Mouse (Mus musculus) skeletal muscle tissue, postnatal 0 days (tissue): Measurements from ENCODE around the gene Srprb. TPM values are rescaled to one million over a fixed set of nuclear protein-coding genes. Genes with fewer than 3 reads are reported as not detected.

Source experiments
- polyA plus RNA-seq: library from polyadenylated mRNA; unstranded; fragments of >200 nt; fragmentation: Nextera tagmentation; extraction: Ambion mirVana; gene quantifications from 2 replicates; pipeline ENCODE4 v1.2.1, GENCODE M21; 2015

Srprb gene
- polyA plus RNA-seq, result 21.9 and 24.7 TPM in 2 replicates

DNA sequence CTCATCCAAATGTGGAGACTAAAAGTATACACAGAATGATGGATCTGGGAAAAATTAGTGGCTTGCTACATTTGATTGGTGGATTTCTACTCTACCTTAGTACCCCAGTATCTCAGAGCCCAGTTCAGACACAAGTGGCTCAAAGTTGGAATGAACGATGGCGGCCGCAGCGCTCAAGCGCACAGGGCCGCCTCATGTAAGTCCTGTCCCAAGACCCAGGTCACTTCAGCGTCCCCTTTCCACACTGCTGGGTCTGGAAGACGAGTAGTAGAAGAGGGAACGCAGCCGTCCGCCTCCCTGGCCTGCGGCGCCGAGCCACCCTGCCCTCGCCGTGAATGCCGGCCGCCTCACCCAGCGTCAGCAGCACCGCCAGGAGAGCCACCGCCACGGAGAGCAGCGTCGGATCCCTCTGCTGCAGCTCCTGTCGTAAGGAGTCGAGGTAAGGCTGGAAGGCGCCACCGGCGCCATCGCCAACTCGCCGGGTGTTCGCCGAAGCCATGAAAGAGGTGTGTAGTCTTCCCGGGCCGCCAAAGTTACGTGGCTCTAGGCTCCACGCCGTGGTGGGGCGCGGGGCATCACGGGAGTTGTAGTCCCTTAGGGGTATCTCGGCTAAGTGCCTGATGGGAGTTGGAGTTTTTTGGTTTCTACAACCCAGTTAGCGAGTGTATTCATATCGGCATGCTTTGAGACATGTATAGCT lies at the start of gene Srprb:
Gene Srprb (minus strand): TSS at position 577 of the 700 bp plus-strand sequence.

DNA sequence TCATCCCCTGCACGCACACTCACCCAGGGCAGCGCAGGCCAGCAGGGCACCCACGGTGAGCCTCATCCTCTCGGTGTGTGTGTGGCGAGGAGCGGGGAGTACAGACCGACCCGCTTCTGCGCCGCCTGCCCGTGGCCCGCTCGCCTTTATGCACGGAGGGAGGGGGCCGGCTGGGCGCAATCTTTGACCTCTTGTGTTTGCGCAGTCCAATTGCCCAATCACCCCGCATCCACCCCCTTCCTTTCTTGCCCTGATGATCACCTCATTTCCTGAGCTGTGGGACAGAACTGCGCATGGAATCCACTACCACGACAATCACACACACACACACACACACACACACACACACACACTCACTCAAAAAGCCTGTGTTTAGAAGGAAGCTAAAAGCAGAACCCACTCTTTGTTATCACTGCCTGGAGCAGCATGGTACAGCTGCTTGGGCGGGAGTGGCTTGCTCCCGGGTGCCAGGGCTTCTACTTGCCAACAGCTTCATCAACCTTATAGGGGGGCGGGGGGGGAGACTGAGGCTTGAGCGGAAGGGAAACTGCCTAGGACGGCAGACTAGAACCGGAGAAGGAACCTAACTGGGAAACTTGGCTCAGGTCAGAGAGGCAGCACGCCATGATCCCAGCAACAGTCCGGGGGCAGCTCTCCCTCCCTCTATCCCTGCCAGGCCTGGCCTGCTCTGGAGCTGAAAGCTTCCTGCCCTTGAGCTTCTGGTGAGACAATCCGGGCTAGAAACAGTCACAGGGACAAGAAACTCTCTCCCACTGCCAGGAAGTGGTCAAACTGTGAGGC lies 28.4 kb upstream of the Srprb start, which contains the start of the genes Gm20425 and Trf:
Gene Gm20425 (minus strand): TSS at position 157 of the 801 bp plus-strand sequence.
Gene Trf (minus strand): TSS at position 294 of the 801 bp plus-strand sequence.

Other genes with a start within 250 kb of the Srprb start
- 0.73 and 1.5 TPM in 2 replicates for gene Slco2a1, start 213.4 kb downstream of the Srprb start, polyA plus RNA-seq
- gene Rab6b, start 90.3 kb downstream of the Srprb start, polyA plus RNA-seq, result 2.4 and 2.8 TPM in 2 replicates
- 3.7 and 6.4 TPM in 2 replicates for gene Gm20425, start 28.2 kb upstream of the Srprb start, polyA plus RNA-seq
- 77.2 and 686 TPM in 2 replicates for gene Trf, start 28.3 kb upstream of the Srprb start, polyA plus RNA-seq
- 1.4 and 2.1 TPM in 2 replicates for gene 1300017J02Rik, start 102.9 kb upstream of the Srprb start, polyA plus RNA-seq
- gene Topbp1, start 103.1 kb upstream of the Srprb start, polyA plus RNA-seq, result 13.1 and 13.4 TPM in 2 replicates
- gene Cdv3, start 163.7 kb upstream of the Srprb start, polyA plus RNA-seq, result 68.8 and 69.7 TPM in 2 replicates